Mouse (Mus musculus) left cerebral cortex, adult 8-10 months (tissue): ENCODE data around the gene Sesn1. TPM values are rescaled to one million over a fixed set of nuclear protein-coding genes. Genes with fewer than 3 reads are reported as not detected.

Experiments
- total RNA-seq, 4 experiments: library from RNA; stranded (reverse); gene quantifications; 2 replicates each; pipeline ENCODE4 v1.2.4; 2022

Gene Sesn1
- total RNA-seq, 4 experiments from 2014 or later = 45.0 to 53.7 (median 50.1) TPM

Other genes starting within 250 kb of the Sesn1 start
- gene Ccdc162, start 93.3 kb upstream of the Sesn1 start, total RNA-seq = 1 to 10 TPM in 2 of 4 experiments, under 1 TPM in 2; 0.77 to 1.6 (median 1.1) TPM
- 1 to 10 TPM; 6.9 to 8.9 (median 8.4) TPM for gene Cep57l1, start 64 bp upstream of the Sesn1 start, total RNA-seq
- 10 to 100 TPM; 10.5 to 15.0 (median 12.5) TPM for gene Armc2, start 208.5 kb downstream of the Sesn1 start, total RNA-seq